Mouse (Mus musculus) stomach, postnatal 0 days (tissue): Measurements from ENCODE around the gene Rtl4. TPM values are rescaled to one million over a fixed set of nuclear protein-coding genes. Genes with fewer than 3 reads are reported as not detected.

ENCODE experiments used
- ATAC-seq: fragments of 200-750 bp; cut with Nextera tagmentation; 2 replicates; pipeline ENCODE4 v1.8.0; 2017; ENCODE audit not compliant: low FRiP score, low TSS enrichment
- DNase-seq: peaks from one replicate; pipeline ENCODE4 v3.0.0-alpha.2; 2016; ENCODE audit warnings: low spot score
- H3K27ac ChIP-seq: fragments of 300-500 bp; sonication (generic); replicated peaks from 2 replicates; pipeline ENCODE4 v1.5.1; 2014; ENCODE audit warnings: mild to moderate bottlenecking, control low read depth
- H3K27me3 ChIP-seq: fragments of 300-500 bp; sonication (generic); 2 replicates; pipeline ENCODE4 v1.6.1; 2014; ENCODE audit warnings: low read length; ENCODE audit not compliant: control insufficient read depth, insufficient read depth
- H3K36me3 ChIP-seq: fragments of 300-500 bp; sonication (generic); 2 replicates; pipeline ENCODE4 v1.6.1; 2014; ENCODE audit warnings: low read length, mixed read lengths; ENCODE audit not compliant: control insufficient read depth, insufficient read depth
- H3K4me1 ChIP-seq: fragments of 300-500 bp; sonication (generic); replicated peaks from 2 replicates; pipeline ENCODE4 v1.6.1; 2014; ENCODE audit warnings: antibody characterized with exemption; ENCODE audit not compliant: control insufficient read depth, insufficient read depth
- H3K4me2 ChIP-seq: fragments of 300-500 bp; sonication (generic); replicated peaks from 2 replicates; pipeline ENCODE4 v1.6.1; 2014; ENCODE audit warnings: low read depth, mild to moderate bottlenecking, control low read depth, moderate library complexity
- H3K4me3 ChIP-seq: fragments of 300-500 bp; sonication (generic); 2 replicates; pipeline ENCODE4 v1.5.1; 2014; ENCODE audit warnings: low read depth, low read length, control low read depth
- H3K9ac ChIP-seq: fragments of 300-500 bp; sonication (generic); 2 replicates; pipeline ENCODE4 v1.6.1; 2014; ENCODE audit warnings: mild to moderate bottlenecking, low read length, control low read depth, mixed read lengths
- H3K9me3 ChIP-seq: fragments of 300-500 bp; sonication (generic); 2 replicates; pipeline ENCODE4 v1.6.1; 2016; ENCODE audit warnings: low read length; ENCODE audit not compliant: control insufficient read depth
- CTCF ChIP-seq: IDR thresholded peaks from 2 replicates; pipeline ENCODE4 v1.5.1; 2016; ENCODE audit warnings: antibody characterized with exemption, low read depth, mild to moderate bottlenecking, moderate library complexity
- EP300 ChIP-seq: optimal IDR thresholded peaks from 2 replicates; pipeline ENCODE3; 2016; ENCODE audit warnings: antibody characterized with exemption
- WGBS: fragments of 180-500 bp; shearing (Covaris S2); extraction: QIAGEN DNeasy Blood & Tissue Kit; methylation state at CpG from one replicate; pipeline ENCODE4 v1.1.7; 2014; 5-methylcytosine and 5-hydroxymethylcytosine counted together
- microRNA counts: library from miRNA; unstranded; fragments of <30 nt; microRNA quantifications from one replicate; lab custom pipeline; 2015
- microRNA-seq: library from miRNA; unstranded; fragments of <30 nt; microRNA quantifications from one replicate; pipeline ENCODE4, GENCODE M21; 2016
- polyA plus RNA-seq: library from polyadenylated mRNA; unstranded; fragments of >200 nt; fragmentation: Nextera tagmentation; extraction: Ambion mirVana; gene quantifications from 2 replicates; pipeline ENCODE4 v1.2.1, GENCODE M21; 2015

The Rtl4 gene
- polyA plus RNA-seq, 1 experiment from 2014 or later = 0.18 TPM

- DNase-seq = no peak
These were observed 401.1 kb downstream of the Rtl4 start for GRCm38 (mm10) chrX:145089802-145090201.

GRCm38 (mm10) chrX:145090360-145090759 lies 401.7 kb downstream of the Rtl4 start:
- H3K9ac ChIP-seq = no peak overlapping the region

More at GRCm38 (mm10) chrX:145089802-145090201, 401.1 kb downstream of the Rtl4 start:
- ATAC-seq = no peak
- Histone ChIP-seq H3K4me2 (no peak overlapping the region), H3K36me3 (no peaks in the 10 kb centered on the region), H3K27ac (no peak overlapping the region), H3K27me3 (no peaks in the 10 kb centered on the region), H3K4me1 (no peaks in the 10 kb centered on the region), H3K4me3 (no peak overlapping the region), H3K9me3 (no peaks in the 10 kb centered on the region), H3K9ac (no peak overlapping the region)
- TF ChIP-seq EP300 (no peak), CTCF (no peak)

GRCm38 (mm10) chrX:145090964-145091363 lies 402.3 kb downstream of the Rtl4 start:
- H3K27me3 ChIP-seq = no peaks in the 10 kb centered on the region
- TF ChIP-seq EP300 = no peak
- no peak for TF ChIP-seq CTCF
- no peak overlapping the region for H3K27ac ChIP-seq
- H3K4me2 ChIP-seq = no peak overlapping the region
- H3K4me1 ChIP-seq = no peaks in the 10 kb centered on the region
- no peak overlapping the region for H3K4me3 ChIP-seq
- no peak for DNase-seq
- WGBS = 71% methylated on average over 2 of the region's 2 CpGs
- H3K9me3 ChIP-seq = no peaks in the 10 kb centered on the region
- no peaks in the 10 kb centered on the region for H3K36me3 ChIP-seq
- ATAC-seq = no peak
- no peak overlapping the region for H3K9ac ChIP-seq

More at GRCm38 (mm10) chrX:145090360-145090759, 401.7 kb downstream of the Rtl4 start:
- no peak overlapping the region for H3K27ac ChIP-seq
- H3K4me2 ChIP-seq = no peak overlapping the region
- no peak for TF ChIP-seq EP300
- TF ChIP-seq CTCF = no peak
- ATAC-seq (no peak), DNase-seq (no peak)
- WGBS = 62% methylated on average over 3 of the region's 3 CpGs
- H3K27me3 ChIP-seq = no peaks in the 10 kb centered on the region
- no peak overlapping the region for H3K4me3 ChIP-seq
- H3K36me3 ChIP-seq = no peaks in the 10 kb centered on the region
- no peaks in the 10 kb centered on the region for H3K9me3 ChIP-seq
- no peaks in the 10 kb centered on the region for H3K4me1 ChIP-seq

MicroRNAs within 50 kb of the gene (microRNA counts, 519-probe panel; counts per million panel counts)
- not detected for microRNA mmu-miR-3472 (lab: Ali Mortazavi, UCI)

Small RNA genes within 50 kb of the gene (microRNA-seq; reads per million reads assigned to microRNA genes)
- gene Mir3472 = not detected

Other genes starting within 250 kb of the Rtl4 start
- gene Trpc5os, start 232.3 kb upstream of the Rtl4 start, polyA plus RNA-seq = not detected in 2 replicates
- 0.05 TPM in 2 replicates for gene Trpc5, start 727 bp upstream of the Rtl4 start, polyA plus RNA-seq